Mouse (Mus musculus) liver, adult (tissue): ENCODE data around the gene Ttc16.

Source experiments
- GATA4 ChIP-seq: IDR thresholded peaks from 2 replicates; pipeline ENCODE4 v1.6.1; 2014; ENCODE audit warnings: mild to moderate bottlenecking, low read length; ENCODE audit not compliant: insufficient replicate concordance

Ttc16 gene

DNA sequence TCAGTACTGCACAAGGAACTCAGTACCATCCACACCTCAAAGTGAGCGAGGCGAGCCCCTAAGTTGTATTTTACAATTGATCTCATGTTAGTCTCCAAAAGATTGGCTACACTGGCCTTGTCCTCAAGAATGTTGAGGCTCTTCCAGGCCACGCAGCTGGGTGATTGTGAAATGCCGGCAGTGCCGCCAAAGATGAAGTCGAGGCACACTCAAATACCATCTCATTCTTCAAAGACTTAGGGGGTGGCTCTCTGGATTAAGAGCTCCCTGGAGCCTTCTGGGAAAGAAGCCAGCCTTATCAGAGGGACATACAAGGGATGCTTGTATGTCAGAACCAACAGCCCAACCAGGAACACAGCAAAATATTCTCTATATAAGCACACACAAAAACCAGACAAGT lies 15.9 kb upstream of the Ttc16 start:
- TF ChIP-seq GATA4, result no peak

DNA sequence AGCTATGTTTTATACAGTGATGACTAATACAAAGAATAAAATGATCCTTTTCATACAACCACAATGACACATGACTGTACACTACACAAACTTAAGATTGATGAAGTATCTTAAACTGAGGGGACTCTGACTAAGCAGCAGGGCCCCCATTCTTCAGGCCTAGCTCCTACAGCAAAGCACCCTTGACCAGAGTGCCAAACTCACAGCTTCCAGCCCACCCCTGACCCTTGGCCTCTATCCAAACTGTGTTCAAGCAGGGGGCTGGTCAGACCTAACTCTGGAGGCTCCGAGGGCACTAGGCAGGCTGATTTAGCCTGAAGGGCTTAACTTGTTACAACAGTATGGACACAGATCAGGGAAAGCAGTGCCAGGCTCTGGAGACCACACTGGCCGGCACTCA lies 13.1 kb upstream of the Ttc16 start:
- no peak for TF ChIP-seq GATA4

DNA sequence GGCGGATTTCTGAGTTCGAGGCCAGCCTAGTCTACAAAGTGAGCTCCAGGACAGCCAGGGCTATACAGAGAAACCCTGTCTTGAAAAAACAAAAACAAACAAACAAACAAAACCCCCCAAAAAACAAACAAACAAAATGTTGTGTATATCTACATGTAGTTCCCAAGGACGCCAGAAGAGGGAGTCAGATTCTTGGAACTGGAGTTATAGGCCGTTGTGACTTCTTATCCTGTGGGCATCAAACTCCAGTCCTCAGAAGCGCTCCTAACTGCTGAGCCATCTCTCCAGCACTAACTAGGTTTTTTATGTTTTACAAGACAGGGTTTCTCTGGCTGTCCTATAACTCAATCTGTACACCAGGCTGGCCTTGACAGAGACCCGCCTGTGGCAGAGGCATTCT lies 11.7 kb upstream of the Ttc16 start:
- TF ChIP-seq GATA4, result no peak

DNA sequence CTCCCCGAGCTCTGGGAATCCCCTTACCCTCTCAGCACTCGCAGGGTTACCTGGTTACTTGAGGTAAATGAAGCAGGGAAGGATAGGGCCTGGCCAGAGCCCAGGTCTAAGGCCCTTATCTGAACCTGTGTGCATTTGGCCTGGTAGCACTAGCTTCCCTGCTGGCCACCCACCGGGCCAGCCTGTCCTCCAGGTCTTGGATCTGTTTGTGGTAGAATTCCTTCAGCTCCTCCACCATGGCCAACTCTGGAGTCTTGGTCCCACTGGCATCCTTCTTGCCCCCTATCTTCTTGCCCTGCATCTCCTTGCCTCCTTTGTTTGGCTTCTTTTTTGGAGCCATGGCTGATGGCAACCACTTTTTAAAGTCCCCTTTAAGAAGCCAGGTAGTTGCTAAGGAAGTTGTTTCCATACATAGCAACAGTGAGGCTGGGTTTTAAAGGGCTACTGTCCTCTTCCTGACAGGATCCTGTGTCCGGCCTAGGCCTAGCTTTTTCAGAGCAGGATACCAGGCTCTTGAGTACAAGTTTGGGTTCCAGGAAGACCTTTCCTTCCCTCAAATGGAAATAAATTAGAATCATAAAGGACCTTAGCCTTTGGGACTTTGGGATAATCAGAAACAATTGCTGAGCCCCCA lies 8.7 kb upstream of the Ttc16 start, which contains the start of gene Cfap157:
TSS of gene Cfap157 (minus strand) at position 381 of the 634 bp plus-strand sequence.
- no peak for TF ChIP-seq GATA4

DNA sequence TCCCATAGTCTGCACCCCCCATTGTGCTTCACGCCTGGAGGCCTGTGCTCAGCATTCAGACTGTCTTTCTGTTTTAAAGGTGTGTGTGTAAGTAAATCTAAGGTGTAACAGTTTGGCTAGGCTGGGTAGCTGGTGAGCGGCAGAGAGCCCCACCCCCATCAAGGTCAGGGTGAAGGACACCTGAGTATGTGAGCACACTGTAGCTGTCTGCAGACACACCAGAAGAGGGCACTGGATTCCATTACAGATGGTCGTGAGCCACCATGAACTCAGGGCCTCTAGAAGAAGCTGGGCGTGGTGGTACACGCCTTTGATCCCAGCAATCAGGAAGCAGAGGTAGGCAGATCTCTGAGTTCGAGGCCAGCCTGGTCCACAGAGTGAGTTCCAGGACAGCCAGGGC lies 6.3 kb upstream of the Ttc16 start:
- no peak for TF ChIP-seq GATA4

DNA sequence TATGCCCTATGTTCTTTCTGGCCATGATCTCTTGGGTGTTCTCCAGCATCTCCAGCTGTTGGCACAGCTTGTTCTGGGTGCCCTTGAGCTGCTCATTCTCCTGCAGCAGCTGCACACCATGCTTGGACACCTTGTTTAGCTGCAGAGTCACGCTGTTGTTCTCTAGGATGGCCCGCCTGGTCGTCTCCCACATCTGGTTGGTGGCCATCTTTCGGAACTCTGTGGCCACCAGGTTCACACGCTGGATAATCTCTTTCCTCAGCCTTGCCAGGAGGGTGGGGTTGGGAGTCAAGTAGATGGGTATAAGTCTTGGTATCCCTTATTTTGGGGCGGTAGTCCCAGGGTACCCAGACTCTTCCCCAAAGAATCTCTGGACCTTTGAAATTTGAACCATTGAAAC lies 4.3 kb upstream of the Ttc16 start:
- no peak for TF ChIP-seq GATA4

DNA sequence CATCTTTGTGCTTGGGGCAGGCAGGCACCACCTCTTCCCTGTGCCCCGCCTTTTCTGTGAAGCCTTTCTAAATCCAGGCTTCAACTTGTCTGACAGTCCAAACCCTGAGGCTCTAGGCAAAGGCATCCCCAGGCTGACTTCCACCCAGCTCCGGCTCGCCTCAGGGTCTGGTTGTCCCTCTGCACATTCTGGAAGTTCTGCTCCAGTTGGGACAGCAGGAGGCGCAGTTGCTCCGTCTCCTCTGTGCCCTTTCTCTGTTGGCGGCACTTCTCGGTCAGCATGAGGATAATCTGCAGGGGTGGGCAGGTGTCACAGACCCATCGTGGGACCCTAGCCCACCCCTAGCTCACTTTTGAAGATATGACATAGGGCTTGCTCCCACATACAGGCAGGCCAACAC lies 3.7 kb upstream of the Ttc16 start:
- no peak for TF ChIP-seq GATA4

DNA sequence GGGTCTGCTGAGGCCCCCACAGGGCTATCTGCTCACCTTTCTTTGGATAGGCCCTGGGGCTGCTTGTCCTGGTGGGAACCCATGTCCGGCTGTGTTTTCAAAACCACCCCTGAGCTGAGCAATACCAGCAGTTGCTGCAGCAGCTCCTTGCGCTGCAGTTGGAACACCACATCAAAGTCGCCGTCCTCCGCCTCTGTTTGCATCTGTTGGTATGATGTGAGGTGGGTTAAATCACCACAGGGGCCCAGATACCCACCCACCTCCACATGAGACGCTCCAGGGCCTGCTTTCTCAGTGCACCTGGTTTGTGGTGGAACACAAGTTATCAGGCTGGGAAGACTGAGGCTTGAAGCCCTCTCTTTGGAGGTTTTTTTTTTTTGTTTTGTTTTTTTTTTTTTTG lies 2.6 kb upstream of the Ttc16 start:
- TF ChIP-seq GATA4, result no peak

DNA sequence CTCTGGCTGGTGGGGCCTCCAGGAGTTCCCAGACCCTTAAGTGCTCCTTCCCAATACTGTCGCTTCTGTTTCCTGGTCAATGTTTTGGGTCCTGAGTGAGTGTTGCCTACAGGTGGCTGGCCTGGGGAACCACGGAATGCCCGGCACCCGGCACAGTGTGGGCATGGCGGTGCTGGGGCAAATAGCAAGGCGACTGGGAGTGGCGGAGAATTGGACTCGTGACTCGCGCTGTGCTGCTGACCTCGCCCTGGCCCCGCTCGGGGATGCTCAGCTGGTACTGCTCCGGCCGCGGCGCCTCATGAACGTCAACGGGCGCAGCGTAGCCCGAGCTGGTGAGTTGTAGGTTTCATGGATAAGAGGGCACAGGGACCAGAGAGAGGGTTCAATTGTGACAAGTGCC lies 759 bp upstream of the Ttc16 start:
- no peak for TF ChIP-seq GATA4

DNA sequence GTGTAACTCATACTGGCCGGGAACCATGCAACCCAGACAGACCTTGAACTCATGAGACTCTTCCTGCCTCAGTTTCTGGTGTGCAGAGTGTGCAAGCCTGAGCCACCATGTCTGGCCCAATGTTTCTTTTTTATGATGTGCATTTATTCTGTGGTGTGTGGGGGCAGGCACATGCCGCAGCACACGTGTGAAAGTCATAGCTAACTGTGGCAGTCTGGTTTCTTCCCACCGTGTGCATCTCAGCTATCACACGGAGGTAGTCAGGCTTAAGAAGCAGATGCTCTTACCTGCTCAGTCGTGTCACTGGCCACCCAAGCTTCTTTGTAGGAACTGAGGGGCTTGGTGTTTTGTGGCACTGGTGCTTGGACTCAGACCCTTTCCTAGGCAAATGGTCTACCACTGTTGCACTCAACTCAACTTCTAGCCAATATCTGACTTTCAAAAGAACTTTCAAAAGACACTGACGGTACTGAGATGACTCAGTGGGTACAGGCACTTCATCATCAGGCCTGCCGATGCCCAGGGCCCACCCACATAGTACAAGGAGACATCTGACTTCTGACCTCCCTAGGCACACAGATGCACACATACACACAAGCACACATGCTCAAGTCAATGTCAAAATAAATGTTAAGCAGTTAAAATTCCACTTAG lies 2.7 kb downstream of the Ttc16 start:
- TF ChIP-seq GATA4, result no peak

DNA sequence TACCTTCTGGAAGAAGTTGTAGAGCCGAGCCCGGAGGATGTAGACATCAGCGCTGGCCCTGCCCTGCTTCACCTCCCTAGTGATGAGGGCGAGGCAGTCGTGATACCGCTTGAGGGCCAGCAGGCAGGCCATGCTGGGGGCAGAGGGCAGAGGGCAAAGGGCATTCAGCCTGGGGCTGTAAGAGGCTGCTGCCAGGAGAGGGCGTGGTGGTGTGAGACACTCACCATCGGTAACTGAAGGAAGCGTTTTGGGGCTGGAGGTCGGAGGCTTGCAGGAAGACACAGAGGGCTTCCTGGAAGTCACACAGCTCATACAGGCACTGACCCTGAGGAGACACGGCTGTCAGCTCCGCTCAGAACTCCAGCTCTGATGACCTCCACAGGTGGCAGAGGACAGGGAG lies 3.5 kb downstream of the Ttc16 start:
- TF ChIP-seq GATA4, result no peak

DNA sequence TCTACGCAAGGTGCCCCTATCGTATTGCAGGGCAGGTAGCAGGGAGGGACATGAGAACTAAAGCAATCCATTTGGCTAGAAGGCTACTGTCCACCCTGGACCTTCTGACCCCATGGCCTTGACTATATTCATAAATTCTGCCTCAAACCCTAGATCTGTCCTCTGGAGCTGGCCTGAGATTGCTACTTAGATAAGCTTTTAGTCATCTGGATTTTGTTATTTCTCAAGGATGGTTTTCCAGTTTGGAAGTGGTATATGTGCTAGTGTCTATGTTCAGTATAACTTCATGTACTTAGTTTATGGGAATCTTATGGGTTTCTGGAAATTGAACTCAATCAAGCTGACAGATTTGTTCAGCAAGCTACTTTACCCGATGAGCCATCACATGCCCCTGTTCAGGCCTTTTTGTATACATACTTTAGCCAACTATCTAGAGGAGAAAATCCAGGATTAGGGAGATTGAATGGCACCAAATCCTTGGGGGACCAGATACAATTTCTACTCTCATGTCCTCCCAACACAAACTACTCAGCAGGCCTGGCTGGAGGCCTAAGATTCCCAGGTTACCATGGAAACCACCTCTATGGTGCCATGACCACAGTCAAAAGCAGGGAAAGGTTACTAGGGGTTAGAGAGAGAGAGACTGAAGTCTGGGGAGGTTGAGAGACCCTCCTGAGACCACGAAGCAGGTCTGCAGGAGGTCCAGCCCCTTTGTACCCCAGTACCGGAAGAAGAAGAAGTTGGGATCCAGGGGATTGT lies 5.9 kb downstream of the Ttc16 start:
- TF ChIP-seq GATA4, result no peak

DNA sequence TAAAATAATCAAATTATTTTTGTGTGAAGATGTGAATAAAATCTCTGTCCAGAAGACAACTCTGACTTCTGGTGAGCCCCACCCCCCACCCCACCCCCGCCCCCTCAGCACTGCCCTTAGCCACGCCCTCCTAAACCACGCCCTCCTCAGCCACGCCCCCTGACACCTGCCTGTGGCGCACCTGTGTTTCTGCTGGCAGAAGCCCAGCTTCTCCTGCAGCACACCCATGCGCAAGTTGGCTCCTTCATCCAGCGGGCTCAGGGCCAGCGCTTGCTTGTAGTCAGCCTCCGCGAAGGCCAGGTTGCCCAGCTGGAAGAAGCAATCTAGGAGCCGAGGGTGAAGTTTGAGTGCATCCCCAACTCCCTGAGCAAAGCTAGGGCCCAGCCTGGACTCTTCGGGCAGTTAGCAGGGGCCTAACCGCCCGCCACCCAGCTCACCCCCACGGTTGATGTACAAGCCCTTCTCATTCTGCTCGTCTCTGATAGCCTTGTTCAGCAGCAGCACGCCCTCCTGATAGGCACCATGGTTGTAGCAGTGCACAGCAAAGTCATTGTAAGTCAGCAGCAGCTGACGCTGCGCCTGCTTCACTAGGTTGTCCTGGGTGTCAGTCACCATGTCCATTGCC lies 6.7 kb downstream of the Ttc16 start:
- no peak for TF ChIP-seq GATA4

DNA sequence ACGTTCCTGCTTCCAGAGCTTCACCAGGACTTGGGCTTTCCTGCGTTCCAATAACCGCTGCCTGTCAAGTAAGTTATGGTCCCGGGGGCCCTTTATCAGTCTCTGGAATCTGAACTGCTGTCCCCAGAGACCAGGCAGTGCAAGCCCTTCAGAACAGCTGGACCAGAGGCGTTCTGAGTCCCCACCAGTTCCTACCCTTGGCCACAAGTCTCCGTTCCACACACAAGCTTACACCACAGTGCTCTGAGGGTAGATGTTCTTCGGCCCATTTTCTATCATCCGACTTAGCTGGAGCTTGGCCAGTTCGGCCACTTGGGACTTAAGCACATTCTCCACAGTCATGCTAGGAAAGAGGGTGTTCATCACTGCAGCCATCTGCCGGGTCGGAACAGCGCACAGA lies 8.2 kb downstream of the Ttc16 start:
- no peak for TF ChIP-seq GATA4

DNA sequence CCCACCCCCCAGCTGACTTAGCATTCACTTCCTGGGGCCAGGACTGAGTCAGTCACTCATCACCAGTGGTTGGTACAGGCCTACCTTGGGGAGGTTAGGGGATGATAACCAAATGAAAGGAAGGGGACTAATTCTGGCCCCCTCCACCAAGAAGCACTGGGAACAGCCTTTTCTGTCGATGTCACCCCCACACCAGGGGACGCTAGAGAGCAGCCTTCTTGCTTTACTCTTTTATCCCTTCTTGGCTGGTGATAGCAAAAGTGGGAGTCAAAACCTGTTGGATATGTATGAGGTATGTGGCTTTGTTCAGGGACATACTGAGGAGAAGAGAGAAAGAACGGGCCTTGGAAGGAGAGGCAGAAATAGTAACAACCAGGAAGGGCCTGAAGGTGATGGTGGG lies 12.1 kb downstream of the Ttc16 start:
- TF ChIP-seq GATA4, result no peak

DNA sequence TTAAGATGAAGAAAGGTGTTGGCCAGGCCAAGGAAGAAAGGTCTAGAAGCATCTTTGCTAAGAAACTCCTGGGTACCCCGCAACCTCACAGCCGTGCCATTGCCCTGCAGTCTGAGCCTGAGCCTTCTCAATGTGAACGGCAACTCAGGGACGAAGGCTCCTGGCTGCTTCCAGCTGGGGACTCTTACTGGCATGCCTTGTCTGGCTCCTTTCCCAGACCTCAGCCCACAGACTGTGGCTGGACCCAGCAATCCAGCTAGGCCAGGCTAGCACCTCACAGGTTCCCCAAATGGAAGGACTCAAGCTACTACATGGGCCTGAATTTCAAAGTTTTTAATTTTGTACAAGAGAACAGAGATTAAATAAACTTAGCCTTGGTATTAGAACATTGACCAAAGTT lies 13.6 kb downstream of the Ttc16 start:
- no peak for TF ChIP-seq GATA4
